Mouse (Mus musculus) right cerebral cortex, postnatal 36 days (tissue): Measurements from ENCODE around the gene Usp50.

Experiments
- DNase-seq, 2 experiments: peaks; one replicate each; pipeline ENCODE4 v3.0.0; 2022; ENCODE audit warnings: low spot score in 2 of 2, mixed read lengths in 1 of 2

The Usp50 gene

GRCm38 (mm10) chr2:126663481-126663880 is 119.8 kb downstream of the Usp50 start:
- no peak for DNase-seq
